ENCODE assay signal across 21 mouse cellular contexts in the genomic region with DNA sequence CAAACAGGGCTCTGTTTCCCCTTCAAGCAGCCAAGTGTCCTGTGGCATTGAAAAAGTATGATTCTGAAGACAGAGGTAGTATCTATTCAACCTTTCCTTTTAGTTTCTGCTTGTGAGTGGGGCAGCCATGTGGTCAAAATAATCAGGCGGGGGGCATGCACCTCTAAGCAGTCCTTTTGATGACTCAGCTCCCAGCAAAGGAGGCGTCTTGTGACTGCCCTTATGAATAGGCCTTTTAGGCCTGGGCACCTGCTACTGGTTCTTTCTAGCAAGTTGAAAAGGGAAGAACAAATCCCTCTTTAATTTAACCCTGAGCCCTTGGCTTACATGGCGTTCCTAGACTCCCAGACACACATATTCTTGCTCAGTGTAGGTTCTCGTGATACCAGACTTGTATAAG. TPM values are rescaled to one million over a fixed set of nuclear protein-coding genes. Genes with fewer than 3 reads are reported as not detected.
A peak's percentile ranks its signal among the peaks of the same experiment; 100 is the strongest.
DNase-seq lines count a peak whose midpoint lies in the region; ATAC-seq and TF ChIP-seq lines count a peak whose summit lies in the region.
"Had no signal": no experiment of that assay in that cellular context is flagged by ENCODE, and none has a peak within 500 bp of the region (broad histone marks: within the 10 kb centered on the region; RNA-seq: fewer than 3 reads in every experiment).

No protein-coding gene starts in this region.

- 74% methylated on average over 4 of the region's 4 CpGs for WGBS in heart, embryonic 12.5 days
- 58% methylated on average over 4 of the region's 4 CpGs for WGBS in lung, embryonic 16.5 days
- 69% methylated on average over 4 of the region's 4 CpGs for WGBS in intestine, postnatal 0 days

- DNase-seq in heart, adult 11 months, result peak; percentile 68
- DNase-seq in lung, adult 18-20 months, result no peak
- peak; percentile 65 for DNase-seq in brain, embryonic 14.5 days (ENCODE audit: low read depth)
- no peak for DNase-seq in thymus, postnatal 25 days
- DNase-seq: adrenal gland, adult 2 months; cerebellum, adult 8-10 months; gastrocnemius, postnatal 14 days; kidney, adult 11 months; kidney, postnatal 10 days; layer of hippocampus, postnatal 36 days; right cerebral cortex, postnatal 4 days; thymus, postnatal 4 days had no signal

- peaks cover 21% of the 10 kb centered on the region for H3K4me1 ChIP-seq in heart, embryonic 12.5 days (replicated peaks)
- H3K4me1 ChIP-seq in lung, embryonic 16.5 days (replicated peaks; ENCODE audit: control insufficient read depth, insufficient read depth, low read length), result peaks cover 9% of the 10 kb centered on the region
- H3K4me1 ChIP-seq in intestine, postnatal 0 days (replicated peaks; ENCODE audit: control insufficient read depth, insufficient read depth, low read length), result no peaks in the 10 kb centered on the region
- H3K4me1 ChIP-seq: liver, embryonic 15.5 days had no signal

- H3K27me3 ChIP-seq in heart, embryonic 12.5 days (replicated peaks), result peaks cover 3% of the 10 kb centered on the region; the same call in 1 of the 2 replicates
- H3K27me3 ChIP-seq in lung, embryonic 16.5 days (ENCODE audit: control insufficient read depth, insufficient read depth, low read depth, low read length), result peaks cover 2% of the 10 kb centered on the region; the same call in 1 of the 2 replicates
- no peaks in the 10 kb centered on the region for H3K27me3 ChIP-seq in intestine, postnatal 0 days (replicated peaks; ENCODE audit: control insufficient read depth, insufficient read depth, low read length)

- no peak for ATAC-seq in heart, embryonic 12.5 days (ENCODE audit: insufficient number of reproducible peaks, low FRiP score)
- no peak for ATAC-seq in lung, embryonic 16.5 days (ENCODE audit: low read depth)
- ATAC-seq in intestine, postnatal 0 days, result no peak
- ATAC-seq in megakaryocyte, adult 5-6 weeks (ENCODE audit: poor library complexity, severe bottlenecking), result no peak

- H3K4me2 ChIP-seq in heart, embryonic 12.5 days, result no peak overlapping the region
- no peak overlapping the region for H3K4me2 ChIP-seq in lung, embryonic 16.5 days (ENCODE audit: low read depth, low read length)
- H3K4me2 ChIP-seq in intestine, postnatal 0 days (replicated peaks; ENCODE audit: low read depth), result no peak overlapping the region
- H3K4me2 ChIP-seq: hindbrain, embryonic 12.5 days; limb, embryonic 15.5 days; liver, embryonic 15.5 days had no signal

- no peak overlapping the region for H3K4me3 ChIP-seq in heart, embryonic 12.5 days
- H3K4me3 ChIP-seq in lung, embryonic 16.5 days (ENCODE audit: low read length), result no peak overlapping the region
- no peak overlapping the region for H3K4me3 ChIP-seq in intestine, postnatal 0 days (ENCODE audit: low read depth, low read length)
- H3K4me3 ChIP-seq: erythroblast, embryonic 14.5 days; hindbrain, embryonic 12.5 days; limb, embryonic 15.5 days; liver, embryonic 15.5 days had no signal

- no peak for TF ChIP-seq POLR2A in brain, embryonic 14.5 days (IDR thresholded peaks at IDR 0.05; ENCODE audit: borderline replicate concordance, extremely low read depth, insufficient read depth, insufficient read length, poor library complexity, severe bottlenecking)

- H3K27ac ChIP-seq in heart, embryonic 12.5 days (ENCODE audit: poor library complexity, severe bottlenecking), result no peak overlapping the region
- peak overlapping the region; percentile 89 for H3K27ac ChIP-seq in lung, embryonic 16.5 days (ENCODE audit: low read length)
- peak overlapping the region; percentile 57 for H3K27ac ChIP-seq in intestine, postnatal 0 days (ENCODE audit: low read depth, low read length)
- H3K27ac ChIP-seq: hindbrain, embryonic 12.5 days; limb, embryonic 15.5 days; liver, embryonic 15.5 days had no signal

- H3K9ac ChIP-seq in heart, embryonic 12.5 days, result no peak overlapping the region
- no peak overlapping the region for H3K9ac ChIP-seq in lung, embryonic 16.5 days (ENCODE audit: low read length)
- no peak overlapping the region for H3K9ac ChIP-seq in intestine, postnatal 0 days (ENCODE audit: low read depth, low read length)
- H3K9ac ChIP-seq: hindbrain, embryonic 12.5 days; limb, embryonic 15.5 days; liver, embryonic 15.5 days had no signal

- no peaks in the 10 kb centered on the region for H3K9me3 ChIP-seq in heart, embryonic 12.5 days (replicated peaks)
- H3K9me3 ChIP-seq in lung, embryonic 16.5 days (ENCODE audit: control insufficient read depth, low read length), result no peaks in the 10 kb centered on the region
- H3K9me3 ChIP-seq in intestine, postnatal 0 days (ENCODE audit: control insufficient read depth), result no peaks in the 10 kb centered on the region
- H3K9me3 ChIP-seq: hindbrain, embryonic 12.5 days; limb, embryonic 15.5 days; liver, embryonic 15.5 days had no signal

- H3K36me3 ChIP-seq in heart, embryonic 12.5 days, result no peaks in the 10 kb centered on the region
- H3K36me3 ChIP-seq in lung, embryonic 16.5 days (ENCODE audit: control insufficient read depth, insufficient read depth, low read length), result no peaks in the 10 kb centered on the region
- H3K36me3 ChIP-seq in intestine, postnatal 0 days (ENCODE audit: control insufficient read depth, insufficient read depth), result no peaks in the 10 kb centered on the region
- H3K36me3 ChIP-seq: hindbrain, embryonic 12.5 days; limb, embryonic 15.5 days; liver, embryonic 15.5 days had no signal

- no peak for TF ChIP-seq CTCF in brain, embryonic 14.5 days (IDR thresholded peaks at IDR 0.05; ENCODE audit: borderline replicate concordance, extremely low read depth, insufficient read depth, insufficient read length)
- TF ChIP-seq CTCF in intestine, postnatal 0 days (IDR thresholded peaks at IDR 0.05; ENCODE audit: low read depth), result no peak

RNA-seq across cellular contexts. Expression of a gene that starts 6.7 kb away (rescaled TPM):
- 46.8 and 51.4 TPM in 2 replicates for polyA plus RNA-seq in heart, embryonic 12.5 days (2016; fragmentation: Nextera tagmentation; extraction: Ambion mirVana)
- polyA plus RNA-seq in lung, embryonic 16.5 days (2015; fragmentation: Nextera tagmentation; extraction: Ambion mirVana), result 63.4 and 65.6 TPM in 2 replicates
- polyA plus RNA-seq in brain, embryonic 14.5 days (2012; rRNA removed), result 15.5 and 23.7 TPM in 2 replicates
- polyA plus RNA-seq in intestine, postnatal 0 days (2015; fragmentation: Nextera tagmentation; extraction: Ambion mirVana), result 11.6 and 13.6 TPM in 2 replicates
- total RNA-seq in megakaryocyte, adult 5-6 weeks (2015), result 1.4 and 1.9 TPM in 2 replicates
- total RNA-seq in megakaryocyte, adult 5-6 weeks (2017), result 2.9 and 8.1 TPM in 2 replicates
- polyA plus RNA-seq: C2C12; erythroblast, embryonic 14.5 days had no signal

Comparison
In these comparisons a context has a peak if more than half of its experiments do, and no peak if none do; other contexts are left out.
1. DNase-seq: peak in heart, adult 11 months (single experiment) and brain, embryonic 14.5 days (single experiment); none in lung, adult 18-20 months (0 of 2) and thymus, postnatal 25 days (single experiment).